Mouse (Mus musculus) ovary, postnatal 14 days (tissue): ENCODE data around the gene Olfr30.
"Not testable (repeated sequence)": the region's sequence is repeated elsewhere in the genome, so short reads cannot be mapped to it uniquely, and the experiment has no call there.

Experiments
- DNase-seq: peaks from one replicate; pipeline ENCODE4 v3.0.0; 2022; ENCODE audit warnings: low spot score

Olfr30 gene

GRCm38 (mm10) chr11:58462170-58462569, at the start of gene Olfr30:
Gene Olfr30, minus strand, starts transcription at chr11:58462270.
- DNase-seq, result no peak

GRCm38 (mm10) chr11:58509058-58509457, 47.0 kb upstream of the Olfr30 start:
- not testable (repeated sequence) for DNase-seq

GRCm38 (mm10) chr11:58502472-58502871, 40.4 kb upstream of the Olfr30 start, which contains the start of gene Olfr331:
Gene Olfr331, minus strand, starts transcription at chr11:58502572.
- not testable (repeated sequence) for DNase-seq

- DNase-seq, result no peak
These were observed 37.2 kb upstream of the Olfr30 start for GRCm38 (mm10) chr11:58499290-58499689.

DNA sequence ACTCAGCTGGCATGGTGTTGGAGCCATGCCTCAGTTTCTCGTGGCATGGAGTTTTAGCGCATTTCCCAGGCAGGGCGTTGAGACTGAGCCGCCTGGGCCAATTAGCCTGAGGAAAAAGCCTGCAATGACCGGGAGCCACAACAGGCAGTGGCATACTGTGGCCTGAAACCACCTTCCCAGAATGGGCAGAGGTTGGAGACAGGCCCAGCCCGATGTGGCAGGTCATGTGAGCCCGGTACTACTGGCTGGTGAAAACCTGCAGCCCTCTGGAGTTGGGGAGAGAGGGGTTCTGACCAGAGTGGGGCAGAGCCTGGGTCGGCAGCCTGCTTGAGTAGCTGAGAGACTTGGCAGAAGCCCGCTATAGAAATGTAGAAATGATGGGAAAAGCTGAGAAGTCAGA, 36.7 kb upstream of the Olfr30 start:
- DNase-seq, result no peak

DNA sequence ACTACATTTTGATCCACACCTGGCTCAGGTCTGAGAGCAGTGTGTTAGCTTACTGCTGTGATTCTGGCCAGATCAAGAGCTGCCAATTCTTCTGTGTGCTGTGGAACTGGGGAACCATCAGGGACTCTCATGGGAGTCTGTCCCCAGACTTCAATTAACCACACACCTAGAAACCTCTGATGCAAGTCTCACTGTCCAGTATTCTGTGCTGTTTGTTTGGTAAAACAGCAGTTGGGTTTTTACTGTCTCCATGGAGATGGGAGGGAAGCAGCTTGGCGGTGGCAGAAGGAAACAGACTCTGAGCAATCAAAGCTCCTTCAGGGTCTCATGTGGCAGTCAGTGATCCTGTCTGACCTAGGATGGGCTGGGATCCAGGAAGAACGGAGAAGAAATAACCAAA, 30.4 kb upstream of the Olfr30 start, which contains the start of gene Olfr332:
TSS of gene Olfr332 (minus strand) at position 101 of the 400 bp plus-strand sequence.
- no peak for DNase-seq

DNA sequence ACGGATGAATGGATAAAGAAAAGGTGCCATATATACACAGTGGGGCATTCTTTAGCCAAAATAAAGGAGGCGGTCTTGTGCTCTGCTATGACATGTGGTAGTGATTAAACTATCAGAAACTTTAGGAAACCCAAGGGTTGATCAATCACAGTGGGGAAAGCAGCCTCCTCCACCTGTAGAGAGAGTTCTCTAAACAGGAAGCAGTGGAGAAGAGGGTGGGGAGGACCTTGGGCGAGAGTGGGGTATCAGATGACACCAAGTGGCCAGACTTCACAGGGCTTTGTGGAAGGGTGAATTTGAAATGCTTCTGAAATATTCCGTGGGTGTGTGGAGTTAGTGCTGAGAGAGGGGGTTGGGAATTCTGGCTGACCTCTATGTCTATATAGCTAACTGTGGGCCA, 8.5 kb downstream of the Olfr30 start:
- no peak for DNase-seq

- no peak for DNase-seq
These were observed 9.3 kb downstream of the Olfr30 start, which contains the start of gene Lypd9 for GRCm38 (mm10) chr11:58452759-58453158. Gene Lypd9, minus strand, starts transcription at chr11:58452923.

DNA sequence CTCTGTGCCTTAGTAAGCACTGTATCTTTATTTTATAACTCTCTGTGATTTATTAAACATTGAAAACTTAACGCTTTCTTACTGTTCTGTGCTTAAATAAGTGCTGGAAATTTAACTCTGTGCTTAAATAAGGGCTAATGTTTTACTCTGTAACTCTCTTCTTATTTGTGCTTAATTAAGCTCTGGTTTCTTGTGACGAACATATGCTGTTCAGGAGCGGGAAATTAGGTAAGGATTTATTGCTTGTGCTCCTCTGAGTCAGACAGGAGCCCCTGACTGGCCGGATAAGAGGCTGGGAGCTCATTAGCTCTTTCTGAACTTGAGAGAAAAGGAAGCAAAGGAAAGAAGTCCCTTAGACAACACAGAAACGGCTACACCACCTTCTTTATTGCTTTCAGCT, 24.2 kb downstream of the Olfr30 start:
- no peak for DNase-seq

- DNase-seq, result no peak
These were observed 29.8 kb downstream of the Olfr30 start, which contains the start of gene Gm12253 for GRCm38 (mm10) chr11:58432259-58432658. Gene Gm12253, plus strand, starts transcription at chr11:58432559.

- DNase-seq, result no peak
These were observed 41.3 kb downstream of the Olfr30 start, which contains the start of gene 1810065E05Rik for GRCm38 (mm10) chr11:58420815-58421214. Gene 1810065E05Rik, plus strand, starts transcription at chr11:58421111.

DNA sequence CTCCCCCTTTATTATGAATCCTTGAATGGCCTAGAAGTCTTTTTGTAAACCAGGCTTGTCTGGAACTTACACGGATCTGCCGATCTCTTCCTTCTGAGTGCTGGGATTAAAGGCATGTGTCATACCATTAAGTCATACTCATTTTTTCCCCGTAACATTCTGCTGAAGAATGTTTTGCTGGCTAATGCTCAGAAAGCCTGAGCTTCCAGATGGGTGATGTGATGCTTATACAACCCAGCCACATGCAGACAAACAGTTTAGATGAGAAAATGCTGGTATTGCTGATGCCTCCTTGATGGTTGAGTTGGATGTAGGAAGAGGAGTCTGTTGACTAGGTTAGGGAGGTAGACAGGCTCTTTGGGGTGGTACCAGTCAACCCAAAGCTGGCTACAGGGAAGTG, 43.7 kb downstream of the Olfr30 start:
- DNase-seq, result no peak

DNA sequence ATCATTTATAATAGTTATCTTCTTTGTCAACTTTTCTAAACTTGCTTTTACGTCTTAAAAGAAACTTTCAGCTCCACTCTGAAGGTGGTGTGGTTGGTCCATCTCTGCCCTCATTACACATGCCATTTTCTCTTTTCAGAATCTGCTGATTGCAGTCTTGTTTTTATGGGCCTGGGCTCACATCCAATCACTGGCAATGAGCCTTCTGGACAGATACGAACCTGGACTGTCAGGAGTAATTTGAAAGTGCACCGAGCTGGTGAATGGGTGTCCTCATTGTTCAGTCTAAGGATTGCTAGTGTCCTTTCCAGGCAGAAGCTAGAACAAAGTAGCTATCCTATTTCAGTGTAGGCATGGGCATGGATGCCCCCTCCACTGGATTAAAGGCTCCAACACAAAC, 54.0 kb downstream of the Olfr30 start:
- DNase-seq, result no peak
